Mouse (Mus musculus) layer of hippocampus, adult 8-10 months (tissue): ENCODE data around the gene Eapp. TPM values are rescaled to one million over a fixed set of nuclear protein-coding genes. Genes with fewer than 3 reads are reported as not detected.
"Not testable (repeated sequence)": the region's sequence is repeated elsewhere in the genome, so short reads cannot be mapped to it uniquely, and the experiment has no call there.

Experiments used
- DNase-seq, 2 experiments: peaks; one replicate each; pipeline ENCODE4 v3.0.0; 2022; ENCODE audit warnings: low spot score in 2 of 2
- total RNA-seq, 4 experiments: library from RNA; stranded (reverse); gene quantifications; 2 replicates each; pipeline ENCODE4 v1.2.4; 2022

The Eapp gene
- total RNA-seq, result 10 to 100 TPM; 32.7 to 39.4 (median 36.6) TPM

DNA sequence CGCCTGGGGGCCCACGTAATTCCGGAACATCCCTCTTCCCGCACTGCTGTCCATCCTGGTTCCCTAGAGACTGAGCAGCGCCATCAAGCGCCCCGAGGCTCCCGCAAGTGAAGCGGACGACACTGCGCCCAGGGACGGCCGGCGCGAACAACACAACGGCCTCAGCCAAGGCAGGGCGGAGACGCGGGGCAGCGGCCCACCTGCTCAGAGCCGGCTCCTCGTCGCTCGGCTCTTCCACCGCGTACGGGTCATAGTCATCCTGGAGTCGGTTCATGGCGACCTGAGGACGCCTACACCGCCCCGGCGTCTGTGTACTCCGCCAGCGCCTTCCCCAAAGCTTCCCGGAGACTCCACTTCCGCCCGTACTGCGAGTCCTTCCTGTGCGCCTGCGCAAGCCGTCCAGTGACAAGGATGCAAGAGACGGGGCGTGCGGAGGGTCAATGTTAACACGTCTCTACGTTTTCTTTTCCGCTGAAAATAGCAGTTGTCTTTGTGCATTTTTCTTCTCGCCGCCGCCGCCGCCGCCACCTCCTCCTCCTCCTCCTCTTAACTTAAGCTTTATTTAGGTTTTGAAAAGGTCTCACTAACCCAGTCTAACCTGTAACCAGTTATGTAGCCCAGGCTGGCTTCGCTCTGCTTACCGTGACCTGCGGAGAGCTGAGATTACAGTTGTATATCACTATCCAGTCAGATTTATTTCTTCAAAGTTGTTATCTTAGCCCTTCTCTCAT, at the start of gene Eapp:
Gene Eapp (minus strand): TSS at position 387 of the 731 bp plus-strand sequence.
- peak; percentile 96 for DNase-seq

DNA sequence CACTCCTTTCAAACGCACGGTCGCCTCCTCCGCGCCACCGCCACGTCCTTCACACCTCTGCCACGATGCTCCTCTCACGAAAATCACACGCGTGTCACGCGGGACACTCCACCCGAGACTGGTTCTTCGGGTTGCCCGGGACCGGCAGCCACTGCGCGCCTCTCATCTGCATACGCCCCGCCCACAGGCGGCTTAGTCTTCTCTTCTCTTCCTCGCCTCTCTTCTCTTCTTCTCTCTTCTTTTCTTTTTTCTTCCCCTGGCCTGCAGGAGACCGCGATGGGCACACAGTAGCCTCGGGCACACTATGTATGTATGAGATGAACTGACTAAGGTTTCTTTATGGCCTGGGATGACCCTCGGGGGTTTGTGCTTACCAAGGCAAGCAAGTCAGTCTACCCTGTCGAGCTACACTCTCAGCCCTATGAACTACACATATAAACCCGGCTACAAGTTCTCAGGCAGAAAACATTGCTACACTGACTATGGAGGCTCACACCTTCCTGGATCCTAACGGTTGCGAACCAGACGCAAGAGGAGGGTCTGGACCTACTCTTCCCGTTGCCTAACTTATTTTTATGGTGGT, 43.1 kb upstream of the Eapp start:
- not testable (repeated sequence) for DNase-seq

DNA sequence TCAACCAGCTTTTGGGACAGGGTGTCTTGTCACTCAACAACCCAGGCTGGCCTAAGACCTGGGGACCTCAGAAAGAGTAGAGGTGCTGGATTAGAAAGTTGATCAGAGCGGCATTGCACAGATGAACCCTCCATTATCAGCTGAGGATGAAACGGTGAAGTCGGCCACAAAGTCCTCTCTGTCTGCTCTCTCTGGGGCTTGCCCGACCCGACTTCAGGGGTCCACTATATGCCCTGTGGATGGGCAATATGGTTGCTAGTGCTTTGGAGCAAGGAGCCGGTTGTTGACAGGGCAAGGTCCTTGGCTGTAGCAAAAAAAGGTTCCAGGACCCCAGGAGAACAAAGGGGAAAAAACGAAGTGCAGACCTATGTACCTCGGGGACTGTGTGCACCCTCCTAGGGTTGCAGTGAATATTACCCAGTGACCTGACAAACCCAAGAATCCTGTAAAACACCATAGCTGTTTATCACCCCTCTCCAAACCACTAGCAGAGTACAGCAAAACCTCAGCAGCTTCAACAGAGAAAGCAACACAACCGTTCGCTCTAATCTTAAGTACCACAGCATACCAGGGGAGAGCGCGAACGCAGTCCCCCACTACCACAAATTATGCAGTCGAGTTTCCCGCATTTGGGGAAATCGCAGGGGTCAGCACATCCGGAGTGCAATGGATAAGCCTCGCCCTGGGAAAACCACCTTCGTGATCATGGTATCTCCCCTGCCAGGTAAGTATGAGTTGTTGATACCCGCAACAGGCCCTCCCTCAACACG, 42.4 kb upstream of the Eapp start:
- not testable (repeated sequence) for DNase-seq

DNA sequence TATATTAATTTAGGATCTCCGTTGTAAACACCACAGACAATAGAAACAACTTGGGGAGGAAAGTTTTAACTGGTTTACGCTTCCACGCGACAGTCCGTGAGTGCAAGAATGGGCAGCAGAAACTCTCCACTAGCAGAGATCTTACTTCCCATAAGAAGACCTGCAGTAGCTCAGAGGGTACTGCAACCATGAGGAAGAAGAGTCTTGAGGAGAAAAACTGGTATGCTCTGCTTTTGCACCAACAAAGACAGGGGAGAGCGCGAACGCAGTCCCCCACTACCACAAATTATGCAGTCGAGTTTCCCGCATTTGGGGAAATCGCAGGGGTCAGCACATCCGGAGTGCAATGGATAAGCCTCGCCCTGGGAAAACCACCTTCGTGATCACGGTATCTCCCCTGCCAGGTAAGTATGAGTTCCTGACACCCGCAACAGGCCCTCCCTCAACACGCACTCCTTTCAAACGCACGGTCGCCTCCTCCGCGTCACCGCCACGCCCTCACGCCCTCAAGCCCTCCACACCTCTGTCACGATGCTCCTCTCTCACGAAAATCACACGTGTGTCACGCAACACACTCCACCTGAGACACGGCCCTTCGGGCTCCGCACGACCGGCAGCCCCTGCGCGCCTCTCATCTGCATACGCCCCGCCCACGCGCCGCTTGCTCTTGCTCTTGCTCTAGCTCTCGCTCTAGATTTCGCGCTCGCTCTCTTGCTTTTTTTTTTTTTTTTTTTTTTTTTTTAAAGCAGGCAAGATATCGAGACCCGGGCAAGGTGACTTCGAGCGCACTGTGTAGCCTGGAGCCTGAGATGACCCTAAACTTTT, 38.8 kb upstream of the Eapp start:
- DNase-seq, result not testable (repeated sequence)

DNA sequence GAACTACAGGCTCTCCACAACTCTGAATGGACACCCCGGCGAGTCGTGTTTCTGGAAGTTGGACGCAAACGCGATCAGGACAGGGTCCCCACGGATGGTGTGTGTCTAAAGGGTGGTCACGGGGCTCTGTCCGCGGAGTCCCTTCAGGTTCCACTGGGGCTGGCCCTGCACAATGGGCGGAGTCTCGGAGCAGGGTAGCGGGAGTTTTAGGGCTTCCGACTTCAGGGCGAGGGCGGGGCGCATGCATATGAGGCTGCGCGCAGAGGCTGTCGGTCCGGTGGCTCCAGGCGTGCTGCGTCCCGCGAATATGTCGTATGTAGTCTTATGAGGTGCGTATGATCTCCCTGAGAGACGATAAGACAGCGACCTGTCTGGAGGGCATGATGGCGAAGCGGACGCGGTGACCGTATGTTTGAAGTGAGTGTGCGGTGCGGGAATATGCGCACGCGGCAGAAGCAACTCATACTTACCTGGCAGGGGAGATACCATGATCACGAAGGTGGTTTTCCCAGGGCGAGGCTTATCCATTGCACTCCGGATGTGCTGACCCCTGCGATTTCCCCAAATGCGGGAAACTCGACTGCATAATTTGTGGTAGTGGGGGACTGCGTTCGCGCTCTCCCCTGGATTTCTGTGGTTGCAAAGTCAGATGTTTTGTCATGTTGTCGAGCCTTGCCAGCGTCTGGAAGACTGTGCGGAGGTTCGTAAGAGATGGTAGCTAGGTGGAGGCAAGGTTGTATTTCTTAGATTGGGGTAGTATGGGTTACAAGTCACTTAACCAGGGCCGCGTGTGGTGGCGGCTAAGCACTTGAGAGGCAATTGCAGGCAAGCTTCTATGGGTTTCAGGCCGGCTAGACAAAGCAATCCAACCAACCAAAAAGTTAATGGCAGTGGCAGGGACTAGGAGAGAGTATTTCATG, 33.7 kb upstream of the Eapp start:
- DNase-seq, result not testable (repeated sequence)

DNA sequence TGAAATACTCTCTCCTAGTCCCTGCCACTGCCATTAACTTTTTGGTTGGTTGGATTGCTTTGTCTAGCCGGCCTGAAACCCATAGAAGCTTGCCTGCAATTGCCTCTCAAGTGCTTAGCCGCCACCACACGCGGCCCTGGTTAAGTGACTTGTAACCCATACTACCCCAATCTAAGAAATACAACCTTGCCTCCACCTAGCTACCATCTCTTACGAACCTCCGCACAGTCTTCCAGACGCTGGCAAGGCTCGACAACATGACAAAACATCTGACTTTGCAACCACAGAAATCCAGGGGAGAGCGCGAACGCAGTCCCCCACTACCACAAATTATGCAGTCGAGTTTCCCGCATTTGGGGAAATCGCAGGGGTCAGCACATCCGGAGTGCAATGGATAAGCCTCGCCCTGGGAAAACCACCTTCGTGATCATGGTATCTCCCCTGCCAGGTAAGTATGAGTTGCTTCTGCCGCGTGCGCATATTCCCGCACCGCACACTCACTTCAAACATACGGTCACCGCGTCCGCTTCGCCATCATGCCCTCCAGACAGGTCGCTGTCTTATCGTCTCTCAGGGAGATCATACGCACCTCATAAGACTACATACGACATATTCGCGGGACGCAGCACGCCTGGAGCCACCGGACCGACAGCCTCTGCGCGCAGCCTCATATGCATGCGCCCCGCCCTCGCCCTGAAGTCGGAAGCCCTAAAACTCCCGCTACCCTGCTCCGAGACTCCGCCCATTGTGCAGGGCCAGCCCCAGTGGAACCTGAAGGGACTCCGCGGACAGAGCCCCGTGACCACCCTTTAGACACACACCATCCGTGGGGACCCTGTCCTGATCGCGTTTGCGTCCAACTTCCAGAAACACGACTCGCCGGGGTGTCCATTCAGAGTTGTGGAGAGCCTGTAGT, 23.4 kb upstream of the Eapp start:
- DNase-seq, result not testable (repeated sequence)

DNA sequence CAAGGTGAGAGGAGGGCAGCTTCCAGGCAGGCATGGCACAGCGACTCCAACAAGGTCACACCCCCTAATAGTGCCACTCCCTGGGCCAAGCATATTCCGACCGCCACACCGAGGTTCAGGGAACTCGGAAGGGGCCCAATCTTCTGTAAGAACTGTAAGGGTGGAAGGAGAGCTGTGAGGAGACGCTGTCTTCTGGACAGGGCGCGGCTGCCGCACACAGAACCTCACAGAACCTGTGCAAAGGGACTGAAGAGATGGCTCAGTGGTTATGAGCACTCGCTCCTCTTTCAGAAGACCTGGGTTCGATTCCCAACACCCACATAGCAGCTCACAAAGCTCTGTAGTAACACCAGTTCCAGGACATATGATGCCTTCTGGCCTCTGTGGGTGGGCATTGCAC, 21.8 kb upstream of the Eapp start:
- DNase-seq, result not testable (repeated sequence)

DNA sequence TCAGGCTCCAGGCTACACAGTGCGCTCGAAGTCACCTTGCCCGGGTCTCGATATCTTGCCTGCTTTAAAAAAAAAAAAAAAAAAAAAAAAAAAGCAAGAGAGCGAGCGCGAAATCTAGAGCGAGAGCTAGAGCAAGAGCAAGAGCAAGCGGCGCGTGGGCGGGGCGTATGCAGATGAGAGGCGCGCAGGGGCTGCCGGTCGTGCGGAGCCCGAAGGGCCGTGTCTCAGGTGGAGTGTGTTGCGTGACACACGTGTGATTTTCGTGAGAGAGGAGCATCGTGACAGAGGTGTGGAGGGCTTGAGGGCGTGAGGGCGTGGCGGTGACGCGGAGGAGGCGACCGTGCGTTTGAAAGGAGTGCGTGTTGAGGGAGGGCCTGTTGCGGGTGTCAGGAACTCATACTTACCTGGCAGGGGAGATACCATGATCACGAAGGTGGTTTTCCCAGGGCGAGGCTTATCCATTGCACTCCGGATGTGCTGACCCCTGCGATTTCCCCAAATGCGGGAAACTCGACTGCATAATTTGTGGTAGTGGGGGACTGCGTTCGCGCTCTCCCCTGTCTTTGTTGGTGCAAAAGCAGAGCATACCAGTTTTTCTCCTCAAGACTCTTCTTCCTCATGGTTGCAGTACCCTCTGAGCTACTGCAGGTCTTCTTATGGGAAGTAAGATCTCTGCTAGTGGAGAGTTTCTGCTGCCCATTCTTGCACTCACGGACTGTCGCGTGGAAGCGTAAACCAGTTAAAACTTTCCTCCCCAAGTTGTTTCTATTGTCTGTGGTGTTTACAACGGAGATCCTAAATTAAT, 18.3 kb upstream of the Eapp start:
- DNase-seq, result peak in 1 of 2 experiments; percentile 41

DNA sequence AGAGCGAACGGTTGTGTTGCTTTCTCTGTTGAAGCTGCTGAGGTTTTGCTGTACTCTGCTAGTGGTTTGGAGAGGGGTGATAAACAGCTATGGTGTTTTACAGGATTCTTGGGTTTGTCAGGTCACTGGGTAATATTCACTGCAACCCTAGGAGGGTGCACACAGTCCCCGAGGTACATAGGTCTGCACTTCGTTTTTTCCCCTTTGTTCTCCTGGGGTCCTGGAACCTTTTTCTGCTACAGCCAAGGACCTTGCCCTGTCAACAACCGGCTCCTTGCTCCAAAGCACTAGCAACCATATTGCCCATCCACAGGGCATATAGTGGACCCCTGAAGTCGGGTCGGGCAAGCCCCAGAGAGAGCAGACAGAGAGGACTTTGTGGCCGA, 14.8 kb upstream of the Eapp start:
- peak in 1 of 2 experiments; percentile 68 for DNase-seq

DNA sequence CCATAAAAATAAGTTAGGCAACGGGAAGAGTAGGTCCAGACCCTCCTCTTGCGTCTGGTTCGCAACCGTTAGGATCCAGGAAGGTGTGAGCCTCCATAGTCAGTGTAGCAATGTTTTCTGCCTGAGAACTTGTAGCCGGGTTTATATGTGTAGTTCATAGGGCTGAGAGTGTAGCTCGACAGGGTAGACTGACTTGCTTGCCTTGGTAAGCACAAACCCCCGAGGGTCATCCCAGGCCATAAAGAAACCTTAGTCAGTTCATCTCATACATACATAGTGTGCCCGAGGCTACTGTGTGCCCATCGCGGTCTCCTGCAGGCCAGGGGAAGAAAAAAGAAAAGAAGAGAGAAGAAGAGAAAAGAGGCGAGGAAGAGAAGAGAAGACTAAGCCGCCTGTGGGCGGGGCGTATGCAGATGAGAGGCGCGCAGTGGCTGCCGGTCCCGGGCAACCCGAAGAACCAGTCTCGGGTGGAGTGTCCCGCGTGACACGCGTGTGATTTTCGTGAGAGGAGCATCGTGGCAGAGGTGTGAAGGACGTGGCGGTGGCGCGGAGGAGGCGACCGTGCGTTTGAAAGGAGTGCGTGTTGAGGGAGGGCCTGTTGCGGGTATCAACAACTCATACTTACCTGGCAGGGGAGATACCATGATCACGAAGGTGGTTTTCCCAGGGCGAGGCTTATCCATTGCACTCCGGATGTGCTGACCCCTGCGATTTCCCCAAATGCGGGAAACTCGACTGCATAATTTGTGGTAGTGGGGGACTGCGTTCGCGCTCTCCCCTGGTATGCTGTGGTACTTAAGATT, 14.2 kb upstream of the Eapp start:
- not testable (repeated sequence) for DNase-seq

DNA sequence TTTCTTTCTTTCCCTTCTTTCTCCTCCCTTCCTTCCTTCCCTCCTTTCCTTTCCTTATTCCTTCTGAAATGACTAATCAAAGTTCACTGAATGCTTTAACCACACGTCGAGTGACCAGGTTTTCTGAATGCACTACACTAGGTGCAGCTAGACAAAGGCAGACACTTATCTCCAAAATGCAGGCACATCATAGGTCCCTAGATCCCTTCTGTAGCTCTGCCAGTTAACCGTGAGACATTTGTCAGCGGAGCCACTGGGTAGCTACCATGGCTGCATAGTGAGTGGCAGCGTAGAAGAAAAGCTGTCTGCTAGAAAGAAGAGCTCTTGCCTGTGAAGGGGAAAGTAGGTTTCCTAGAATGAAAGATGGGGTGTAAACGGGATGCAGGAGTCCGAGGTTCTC, 3.7 kb upstream of the Eapp start:
- DNase-seq, result no peak

DNA sequence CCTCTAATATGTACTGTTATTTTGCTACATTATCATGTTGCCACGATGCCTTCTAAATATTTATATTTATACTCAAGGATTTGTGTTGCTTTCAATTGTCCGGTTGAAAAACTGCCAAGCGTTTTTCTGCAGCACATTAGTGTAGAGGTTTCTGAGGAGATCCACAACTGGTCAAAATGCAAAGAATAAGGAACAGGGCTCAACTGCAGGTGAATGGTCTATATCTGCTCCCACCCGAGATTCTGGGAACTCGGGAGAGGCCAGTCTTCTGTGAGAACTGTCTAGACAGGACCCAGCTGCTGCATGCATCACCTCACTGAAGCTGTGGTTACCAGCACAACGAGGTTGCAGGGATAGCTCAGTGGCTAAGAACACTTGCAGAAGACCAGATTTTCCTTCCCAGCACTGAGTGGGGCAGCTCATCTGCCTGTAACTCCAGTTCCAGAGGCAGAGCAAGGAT, 2.1 kb upstream of the Eapp start:
- no peak for DNase-seq

DNA sequence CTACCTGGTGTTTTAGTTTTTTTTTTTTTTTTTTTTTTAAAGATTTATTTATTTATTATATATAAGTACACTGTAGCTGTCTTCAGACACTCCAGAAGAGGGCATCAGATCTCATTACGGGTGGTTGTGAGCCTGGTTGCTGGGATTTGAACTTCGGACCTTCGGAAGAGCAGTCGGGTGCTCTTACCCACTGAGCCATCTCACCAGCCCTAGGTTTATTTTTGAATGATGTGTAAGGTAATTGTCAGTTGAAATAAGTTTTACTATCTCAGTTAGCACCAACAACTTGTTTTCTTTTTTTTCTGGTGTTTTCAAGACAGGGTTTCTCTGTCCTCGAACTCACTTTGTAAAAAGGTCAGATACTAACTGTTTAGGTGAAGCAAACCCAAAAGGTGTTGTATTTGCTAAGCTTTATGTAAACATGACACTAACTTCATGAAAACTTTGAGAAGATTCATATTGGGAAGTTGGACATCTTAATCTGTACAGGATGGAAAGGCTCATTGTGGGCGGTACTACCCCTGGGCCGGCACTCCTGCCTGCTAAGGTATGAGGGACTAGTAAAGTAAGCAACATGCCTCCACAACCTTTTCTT, 1.4 kb upstream of the Eapp start:
- DNase-seq, result no peak

DNA sequence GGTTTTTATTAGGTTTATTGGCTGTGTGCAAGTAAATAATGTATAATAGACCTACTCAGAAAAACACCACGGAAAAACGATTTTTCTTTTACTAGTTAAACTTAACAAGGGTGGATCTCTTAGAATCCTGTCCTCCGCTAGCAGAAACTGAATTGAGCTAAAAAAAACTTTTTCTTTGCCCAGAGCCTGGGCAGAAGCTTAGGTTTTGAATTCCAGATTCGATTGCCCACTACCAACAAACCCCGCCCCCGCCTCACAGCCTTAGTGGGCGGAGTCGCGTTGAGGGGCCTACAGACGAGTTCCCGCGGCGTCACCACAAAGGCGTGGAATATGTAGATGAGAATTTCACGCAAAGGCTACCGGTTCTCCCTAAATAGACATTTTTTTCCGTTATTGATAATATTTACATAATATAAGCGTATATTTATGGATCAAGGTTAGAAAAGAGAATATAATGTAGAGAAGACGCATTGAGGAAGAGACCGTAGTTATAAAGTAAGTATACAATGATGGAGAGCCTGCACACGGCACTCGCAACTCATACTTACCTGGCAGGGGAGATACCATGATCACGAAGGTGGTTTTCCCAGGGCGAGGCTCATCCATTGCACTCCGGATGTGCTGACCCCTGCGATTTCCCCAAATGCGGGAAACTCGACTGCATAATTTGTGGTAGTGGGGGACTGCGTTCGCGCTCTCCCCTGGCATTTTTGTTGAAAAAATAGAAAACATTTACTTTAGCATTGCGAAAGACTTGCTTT, 725 bp upstream of the Eapp start:
- DNase-seq, result peak; percentile 90 to 92

DNA sequence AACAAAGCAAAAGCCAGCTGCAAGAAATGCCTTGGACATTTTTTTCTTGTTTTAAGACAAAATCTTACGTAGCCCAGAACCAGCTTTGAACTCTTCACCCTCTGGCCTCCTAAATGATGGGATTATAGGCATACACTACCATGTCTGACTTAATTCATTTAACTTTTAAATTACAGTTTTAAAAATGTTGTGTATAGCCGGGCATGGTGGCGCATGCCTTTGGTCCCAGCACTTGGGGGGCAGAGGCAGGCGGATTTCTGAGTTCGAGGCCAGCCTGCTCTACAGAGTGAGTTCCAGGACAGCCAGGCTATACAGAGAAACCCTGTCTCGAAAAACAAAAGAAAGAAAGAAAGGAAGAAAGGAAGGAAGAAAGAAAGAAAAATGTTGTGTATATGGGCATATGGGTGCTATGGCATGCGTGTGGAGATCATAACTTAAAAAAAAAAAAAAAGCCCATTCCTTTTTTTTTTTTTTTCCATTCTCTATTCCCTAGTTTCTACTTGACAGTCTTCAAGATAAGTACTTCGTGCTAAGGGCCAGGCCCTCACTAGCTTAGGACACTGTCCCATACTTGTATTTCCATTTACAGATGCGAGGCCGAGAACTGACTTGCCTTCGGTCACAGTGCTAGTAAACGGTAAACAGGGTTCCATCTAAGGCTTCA, 718 bp downstream of the Eapp start:
- DNase-seq, result no peak

DNA sequence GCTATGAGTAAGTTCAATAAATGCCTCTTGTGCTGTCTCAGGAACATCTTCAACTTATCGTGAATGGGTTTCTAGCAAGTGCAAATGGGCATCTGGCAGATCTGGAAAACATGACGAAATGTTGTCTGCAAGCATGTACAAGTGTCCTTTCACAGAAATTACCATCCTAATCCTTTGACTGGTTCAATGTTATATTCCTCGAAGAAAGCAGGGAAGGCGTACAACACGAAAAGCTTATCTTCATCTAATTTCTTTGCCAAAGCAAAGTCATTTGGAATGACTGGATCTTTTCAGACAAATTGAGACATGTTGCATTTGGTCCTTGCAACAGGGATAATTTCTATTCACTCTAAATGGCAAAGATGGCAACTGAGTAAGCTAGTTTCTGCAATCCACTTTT, 6.6 kb downstream of the Eapp start:
- no peak for DNase-seq
